Mouse (Mus musculus) ZHBTc4 (cell line): ENCODE measurements at regions not wholly inside any gene's neighbourhood (a gene's known extent, or its start where the extent isn't known, plus 50 kb on each side); places are given as distances from the start of the nearest gene placed in this dataset.
A peak's percentile ranks its signal among the peaks of the same experiment; 100 is the strongest.

Experiments used
- DNase-seq: peaks from one replicate; pipeline ENCODE4 v3.0.0-alpha.2; 2011; ENCODE audit warnings: low read depth, low spot score

DNA sequence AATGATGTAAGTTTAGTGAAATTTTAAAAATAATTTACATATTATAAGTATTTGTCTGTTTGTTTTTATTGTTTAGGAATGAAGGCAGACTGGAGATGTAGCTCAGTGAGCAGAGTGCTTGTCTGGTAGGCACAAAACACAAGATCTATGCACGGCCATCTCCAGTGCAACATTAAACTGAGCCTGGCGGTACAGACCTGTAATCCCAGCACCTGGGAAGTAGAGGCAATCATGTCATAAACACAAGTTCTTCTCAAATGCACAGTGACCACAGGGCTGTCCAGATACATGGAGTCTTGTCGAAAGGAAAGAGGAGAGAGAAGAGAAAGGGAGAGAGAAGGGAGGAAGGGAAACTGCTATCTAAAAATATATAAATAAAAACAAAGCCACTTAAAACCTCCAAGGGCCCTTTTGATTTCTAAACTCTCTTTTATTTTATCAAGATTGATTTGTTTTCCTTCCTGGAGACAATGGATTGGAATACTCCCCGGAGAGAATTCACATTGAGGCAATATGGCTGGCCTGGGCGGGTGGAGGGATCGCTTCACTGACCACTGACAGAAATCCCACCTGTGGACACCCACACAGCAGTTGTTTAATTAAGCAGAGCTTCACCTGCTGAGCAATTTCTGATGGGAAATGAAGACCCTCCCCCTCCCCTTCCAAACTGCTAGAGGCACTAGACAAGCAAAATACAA is 215.6 kb upstream of the Tll1 start:
- DNase-seq = no peak

DNA sequence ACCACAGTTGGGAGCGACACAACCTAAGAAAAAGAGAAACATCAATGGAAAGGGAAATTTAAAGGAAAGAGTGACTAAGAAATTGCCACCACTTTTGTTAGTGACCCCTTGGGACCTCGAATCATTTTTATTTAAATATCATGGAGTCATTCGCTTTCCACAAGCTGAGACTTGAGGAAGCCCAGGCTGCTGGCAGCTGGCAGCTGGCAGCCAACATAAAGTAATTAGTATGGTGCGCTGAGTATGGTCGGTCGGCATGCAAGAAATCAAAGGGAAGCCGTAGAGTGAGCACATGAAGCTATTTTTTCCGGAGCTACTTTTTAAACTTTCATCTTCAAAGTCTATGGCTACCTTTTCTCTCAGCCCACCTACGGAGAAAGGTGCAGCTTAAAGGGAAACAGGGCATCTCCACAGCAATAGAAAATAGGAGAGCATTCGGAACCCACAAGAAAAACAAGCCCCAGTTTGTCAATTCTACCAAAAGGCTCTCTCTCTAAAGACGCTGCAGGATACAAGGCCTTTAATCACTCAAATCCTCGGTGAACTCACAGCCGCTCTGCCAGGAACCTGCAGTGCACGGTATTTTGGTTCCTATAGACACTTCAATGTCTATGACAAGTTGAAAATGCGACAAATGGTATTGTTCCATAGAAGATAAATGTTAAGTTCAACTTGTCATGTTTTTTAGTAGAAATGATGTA is 206.6 kb upstream of the Tll1 start:
- DNase-seq = no peak

DNA sequence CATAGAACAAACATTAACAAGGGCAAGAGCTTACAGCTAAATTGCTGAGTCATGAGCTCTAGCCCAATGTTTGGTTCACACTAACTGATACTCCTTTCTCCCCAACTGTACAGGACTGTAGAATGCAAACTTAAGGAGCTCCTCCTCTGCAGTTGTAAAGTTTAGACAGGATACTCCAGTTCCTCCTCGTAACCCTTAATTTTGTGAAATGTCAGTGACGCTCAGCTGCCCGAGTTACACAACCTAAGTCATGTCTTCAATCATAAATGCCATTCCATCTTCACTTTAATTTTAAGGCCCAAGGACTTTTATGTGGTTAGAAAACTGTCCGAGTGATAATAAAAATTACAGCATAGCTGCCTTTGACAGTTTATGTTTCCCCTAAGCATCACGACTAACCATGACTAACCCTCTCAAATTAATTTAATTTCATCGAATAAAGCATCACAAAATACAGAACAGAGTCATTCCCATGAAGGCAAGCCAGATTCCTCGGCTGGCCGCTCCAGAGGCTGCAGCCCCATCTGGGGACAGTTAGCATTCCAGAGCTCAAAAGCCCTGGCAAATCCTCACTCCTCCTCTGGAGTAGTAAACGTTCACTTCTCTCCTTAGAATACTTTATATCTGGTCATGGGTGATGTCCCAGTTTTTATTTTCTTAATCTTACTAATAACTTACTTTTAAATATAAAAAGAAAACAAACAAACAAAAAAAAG is 200.9 kb upstream of the Tll1 start:
- DNase-seq = no peak

DNA sequence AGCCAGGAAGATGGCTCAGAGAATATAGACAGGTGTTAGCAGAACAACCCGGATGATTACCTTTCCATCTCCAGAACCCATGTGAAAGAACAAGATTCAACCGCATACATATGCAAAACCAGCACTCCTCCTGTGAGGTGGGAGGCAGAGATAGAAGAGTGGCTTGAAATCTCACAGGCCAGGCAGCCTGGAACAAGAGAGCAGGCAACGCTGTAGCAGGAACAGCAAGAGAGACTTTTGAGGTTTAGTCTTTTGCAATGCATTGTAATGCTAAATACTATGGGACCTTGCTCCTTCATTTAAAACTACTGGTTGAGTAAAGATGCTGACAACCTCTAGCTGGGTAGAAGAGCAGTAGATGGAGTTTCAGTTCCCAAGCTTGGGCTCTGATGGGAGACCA is 193.5 kb upstream of the Tll1 start:
- peak; percentile 67 for DNase-seq

DNA sequence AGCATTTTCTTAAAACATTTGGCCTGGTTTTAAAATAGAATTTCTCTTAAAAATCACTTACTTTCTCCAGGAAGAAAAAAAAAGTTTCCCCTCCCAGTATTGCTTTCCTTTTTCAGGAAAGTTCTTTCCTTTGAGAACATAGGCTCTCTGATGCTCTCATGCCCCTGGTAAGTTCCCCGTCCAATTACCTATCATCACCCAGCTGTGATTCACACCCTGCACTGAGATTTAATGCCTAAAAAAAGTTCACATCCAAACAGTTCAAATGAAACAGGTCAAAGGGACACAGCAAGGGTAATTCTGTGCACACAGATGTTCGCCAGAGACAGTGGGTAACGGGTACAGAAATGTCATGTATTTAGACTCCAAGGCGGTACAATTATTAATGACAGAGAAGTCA is 191.8 kb upstream of the Tll1 start:
- DNase-seq = no peak

- DNase-seq = no peak
These were observed 189.7 kb upstream of the Tll1 start for GRCm38 (mm10) chr8:64395816-64396215.

DNA sequence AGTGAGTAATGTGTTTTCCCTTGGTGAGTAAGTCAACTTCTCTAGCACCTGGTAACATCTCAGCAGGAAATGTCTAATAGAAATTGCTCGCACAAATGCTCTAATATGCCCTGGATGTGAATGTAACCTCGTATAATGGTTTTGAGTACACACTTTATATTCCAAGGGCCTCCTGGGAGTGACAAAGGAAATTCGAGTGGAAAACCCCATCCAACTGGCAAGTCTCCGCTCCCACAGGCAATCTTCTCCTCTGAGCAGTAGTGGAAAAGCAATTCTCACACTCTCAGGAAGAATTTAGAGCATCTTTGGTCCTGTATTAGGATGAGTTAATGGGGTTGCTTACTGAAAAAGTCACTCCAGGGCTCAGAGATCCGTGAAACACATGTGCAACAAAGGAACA is 183.4 kb upstream of the Tll1 start:
- no peak for DNase-seq

DNA sequence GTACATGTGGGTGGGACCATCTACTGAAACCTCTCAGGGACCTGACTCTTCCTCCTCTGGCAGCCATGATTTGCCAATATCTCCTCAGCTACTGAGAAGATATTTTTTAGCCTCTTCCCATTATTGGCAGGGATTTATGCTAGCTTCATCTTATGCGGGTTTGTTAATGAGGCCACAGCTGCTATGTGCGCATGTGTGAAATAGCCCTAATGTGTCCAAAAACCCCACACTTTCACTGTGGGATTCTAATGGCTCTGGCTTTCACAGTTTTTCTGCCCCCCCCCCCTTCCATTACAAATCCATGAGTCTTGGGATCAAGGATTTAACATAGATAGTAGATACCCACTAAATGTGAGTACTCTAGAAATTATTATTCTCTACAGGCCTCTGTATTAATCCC is 182.2 kb upstream of the Tll1 start:
- DNase-seq = no peak

DNA sequence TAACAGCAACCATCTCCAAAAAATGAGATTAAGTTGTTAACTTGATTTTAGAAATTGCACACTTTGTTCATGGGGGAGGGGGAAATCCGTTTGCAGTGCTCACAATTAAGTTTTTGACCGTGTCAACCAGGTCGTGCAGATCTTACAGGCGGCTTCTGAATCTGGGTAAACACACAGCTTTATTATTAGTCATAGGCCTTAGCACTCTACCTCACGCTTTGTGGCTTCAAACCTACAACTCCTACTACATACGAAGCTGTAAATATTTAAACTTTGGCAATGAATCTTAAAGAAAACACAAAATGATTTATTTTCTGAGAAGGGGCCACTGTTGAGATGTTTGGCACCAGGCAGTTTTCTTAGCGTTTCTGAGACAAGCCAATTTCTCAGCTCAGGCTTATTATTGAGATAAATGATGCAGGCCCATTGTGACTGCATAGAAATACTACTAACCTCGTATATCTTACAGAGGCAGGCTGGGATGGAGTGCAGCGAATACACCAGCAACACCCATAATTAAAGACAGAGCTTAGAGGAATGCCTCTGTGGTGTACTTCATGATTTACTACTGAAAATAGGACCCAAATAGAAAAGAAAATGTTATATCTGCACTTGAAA is 173.8 kb upstream of the Tll1 start:
- no peak for DNase-seq

GRCm38 (mm10) chr8:64377830-64378229 is 171.8 kb upstream of the Tll1 start:
- DNase-seq = no peak

- DNase-seq = no peak
These were observed 169.4 kb upstream of the Tll1 start for GRCm38 (mm10) chr8:64375509-64375908.

DNA sequence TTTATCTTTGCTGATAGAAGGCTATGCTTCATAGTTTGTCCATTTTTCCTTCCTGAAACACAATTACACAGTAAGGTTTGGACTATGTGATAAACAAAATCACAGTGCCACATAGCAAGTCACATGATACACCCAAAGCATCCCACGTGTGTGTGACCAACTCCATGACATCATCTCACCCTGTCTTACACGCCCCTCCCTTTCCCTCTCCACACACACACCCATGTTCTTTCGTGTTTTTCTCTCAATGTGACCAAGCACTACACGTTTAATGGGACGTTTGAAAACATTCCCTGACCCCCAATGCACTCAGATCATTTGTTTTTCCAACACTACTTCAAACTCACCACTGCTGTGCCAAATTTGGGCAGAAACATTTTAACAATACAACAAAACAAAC is 168.9 kb upstream of the Tll1 start:
- DNase-seq = no peak

DNA sequence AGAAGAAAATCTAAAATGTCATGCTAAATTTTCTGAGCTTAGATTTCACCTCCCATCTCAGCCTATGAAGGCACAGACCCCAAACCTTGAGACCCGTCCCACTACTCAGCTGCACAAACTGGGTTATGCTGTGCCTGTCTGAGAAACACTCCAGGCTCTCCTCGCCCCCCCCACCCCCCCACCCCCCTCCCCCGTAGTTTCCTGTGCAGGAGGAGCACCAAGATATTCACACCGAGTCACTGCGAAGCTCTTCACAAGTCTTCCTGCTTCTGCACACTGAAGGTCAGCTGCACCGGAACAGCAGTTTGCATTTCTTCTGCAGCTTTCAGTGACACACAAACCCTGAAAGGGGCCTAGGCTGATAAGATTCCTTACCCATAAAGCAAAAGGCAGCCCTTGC is 163.9 kb upstream of the Tll1 start:
- no peak for DNase-seq

DNA sequence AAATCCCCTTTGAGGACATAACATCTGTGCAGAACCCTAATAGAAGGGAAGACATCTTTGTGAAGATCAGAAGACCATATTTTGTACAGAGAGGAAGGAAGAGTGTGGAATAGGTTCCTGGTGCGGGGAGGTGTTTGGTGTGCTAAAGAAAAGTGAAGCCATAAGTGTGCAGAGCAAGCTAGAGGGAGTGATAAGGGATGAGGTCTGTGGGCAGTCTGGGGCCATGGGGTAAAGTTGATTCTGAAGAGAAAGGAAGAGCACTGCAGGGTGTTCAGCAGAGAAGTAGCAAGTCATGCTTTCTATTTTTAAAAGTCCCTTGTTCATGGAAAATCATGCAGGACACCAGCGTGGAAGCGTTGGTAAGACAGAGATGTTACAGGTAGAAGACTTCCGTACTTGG is 161.8 kb upstream of the Tll1 start:
- DNase-seq = no peak

- peak; percentile 88 for DNase-seq
These were observed 160.8 kb upstream of the Tll1 start for GRCm38 (mm10) chr8:64366974-64367266.

DNA sequence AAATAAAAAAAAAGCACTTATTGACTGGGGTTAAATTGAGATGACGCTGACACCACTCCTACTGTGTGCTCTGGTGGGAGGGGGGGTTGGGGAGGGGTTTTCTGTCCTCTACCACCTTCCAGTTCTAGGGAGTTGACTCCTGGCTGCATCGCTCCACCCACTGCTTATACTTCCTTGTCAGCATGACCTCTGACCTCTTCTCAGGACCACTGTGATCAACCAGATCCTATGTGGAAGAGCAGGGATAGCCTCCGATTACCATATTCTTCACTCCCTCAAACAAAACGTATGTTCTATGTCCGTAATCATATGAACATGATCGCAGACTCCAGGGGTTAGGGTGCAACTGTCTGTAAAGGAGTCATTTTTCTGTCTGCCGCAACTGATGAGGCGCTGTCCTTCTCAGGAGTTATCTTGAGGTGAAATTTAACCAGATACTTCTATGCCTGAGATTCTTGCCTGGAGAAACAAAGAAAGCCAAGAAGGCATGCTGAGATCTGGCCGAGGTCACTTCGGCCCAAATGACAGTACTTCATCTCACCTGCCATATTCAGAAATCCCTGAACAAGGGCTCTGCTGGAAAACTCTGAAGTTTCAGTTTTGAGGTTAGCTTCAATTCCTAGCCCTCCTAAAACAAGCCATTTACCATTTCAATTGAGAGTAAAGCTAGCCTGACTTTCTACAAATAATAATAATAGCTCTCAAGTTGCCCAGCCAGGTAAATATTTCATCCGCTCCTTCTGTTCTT is 160.3 kb upstream of the Tll1 start:
- peak; percentile 83 for DNase-seq

DNA sequence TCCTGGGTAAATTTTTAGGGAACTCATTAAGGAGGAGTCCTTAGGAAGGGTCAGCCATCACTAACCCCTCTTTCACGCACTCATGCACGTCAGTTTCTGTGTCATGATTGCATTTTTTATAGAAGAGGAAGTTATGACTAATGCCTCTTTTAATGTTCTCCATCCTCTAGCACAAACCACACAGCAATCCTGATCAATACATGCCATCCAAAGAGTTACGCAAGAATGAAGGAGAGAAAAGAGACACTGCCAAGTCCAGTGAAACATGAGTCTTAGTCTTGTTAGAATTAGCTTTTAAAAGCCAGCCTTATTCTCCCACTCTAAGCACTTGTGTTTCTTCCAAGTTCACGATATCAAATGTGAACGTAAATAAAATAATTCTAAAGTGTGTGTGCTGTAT is 151.0 kb upstream of the Tll1 start:
- DNase-seq = no peak

DNA sequence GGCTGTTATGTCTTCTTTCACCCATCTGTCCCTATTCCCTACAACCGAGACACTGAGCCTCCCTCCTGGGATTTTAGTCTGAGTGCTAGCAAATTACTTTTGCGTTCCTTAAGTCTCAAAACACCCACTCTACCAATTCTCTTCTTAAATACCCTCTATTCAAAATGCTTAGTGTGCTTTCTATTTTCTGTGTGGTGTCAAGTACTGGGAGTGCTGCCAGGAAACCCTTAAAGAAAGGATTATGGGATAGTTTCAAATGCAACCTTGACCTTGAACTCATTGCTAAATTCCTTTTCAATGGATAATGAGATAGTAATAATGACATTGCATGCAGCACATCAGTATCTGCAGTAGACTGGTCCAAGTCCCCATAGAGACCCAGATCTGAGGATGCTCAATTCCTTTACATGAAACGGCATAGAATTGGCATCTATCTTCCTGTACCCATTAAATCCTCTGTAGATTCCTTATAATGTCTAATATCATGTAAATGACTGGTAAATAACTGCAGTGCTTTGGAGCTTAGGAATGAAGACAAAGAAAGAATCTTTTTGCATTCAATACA is 142.1 kb upstream of the Tll1 start:
- no peak for DNase-seq

GRCm38 (mm10) chr8:64347490-64347889 is 141.4 kb upstream of the Tll1 start:
- no peak for DNase-seq

- no peak for DNase-seq
These were observed 140.4 kb upstream of the Tll1 start for GRCm38 (mm10) chr8:64346428-64346827.

- no peak for DNase-seq
These were observed 138.9 kb upstream of the Tll1 start for GRCm38 (mm10) chr8:64344933-64345332.

GRCm38 (mm10) chr8:64343600-64343999 is 137.5 kb upstream of the Tll1 start:
- DNase-seq = no peak
